Mouse (Mus musculus): ENCODE measurements at regions not wholly inside any gene's neighbourhood (a gene's known extent, or its start where the extent isn't known, plus 50 kb on each side); places are given as distances from the start of the nearest gene placed in this dataset.

DNA sequence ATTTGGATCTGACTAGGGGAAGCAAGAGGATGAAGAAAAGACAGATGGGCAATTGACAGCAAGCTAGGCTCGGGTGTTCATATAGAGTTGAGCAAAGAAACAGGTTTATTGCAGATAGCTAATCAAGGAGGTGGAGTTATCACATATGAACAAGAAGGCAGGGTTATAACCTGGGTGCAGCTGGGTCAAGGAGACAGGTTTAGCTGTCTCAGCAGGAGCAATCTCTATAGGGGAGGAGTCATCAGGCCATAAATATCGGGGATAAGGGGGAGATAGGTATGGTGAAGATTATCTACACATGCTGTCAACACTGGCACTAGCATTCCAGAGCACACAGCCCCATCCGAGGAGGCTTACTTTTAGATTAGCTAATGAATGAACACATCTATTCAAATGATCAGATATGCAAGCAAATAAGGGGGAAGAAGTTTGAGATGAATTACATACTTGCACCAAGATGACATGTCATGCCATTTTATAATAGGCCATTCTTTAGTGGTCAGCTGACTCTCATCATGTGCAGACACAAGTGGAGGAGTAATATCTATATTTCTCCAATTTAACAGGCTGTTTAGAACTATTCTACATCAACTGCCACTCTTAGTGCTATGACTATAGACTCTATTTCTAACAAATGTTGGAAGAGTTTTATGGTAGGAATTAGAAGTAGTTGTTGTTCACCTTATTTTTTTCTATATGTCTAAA is 76.9 kb downstream of the Lhx9 start:
- DNase-seq (ENCODE audit: low spot score in 2 of 2), result no peak

DNA sequence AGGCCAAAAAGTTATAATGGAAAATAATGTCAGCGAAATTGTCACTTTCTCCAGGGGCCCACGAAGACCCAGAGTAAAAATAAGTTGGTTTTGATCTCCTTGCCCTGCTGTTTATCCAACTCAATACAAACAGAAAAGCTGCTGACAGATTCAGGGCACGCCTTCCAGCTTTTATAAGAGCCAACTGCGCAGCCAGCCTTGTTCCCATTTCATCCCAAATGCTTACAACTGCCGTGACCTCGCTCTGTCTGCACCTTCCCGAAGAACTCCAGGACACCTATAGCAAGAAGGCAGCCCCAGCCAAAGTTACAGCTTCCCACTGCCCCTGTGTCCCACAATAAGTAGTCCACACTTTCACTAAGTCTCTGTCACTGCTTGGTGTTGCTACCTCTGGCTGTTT is 85.5 kb downstream of the Lhx9 start:
- DNase-seq (ENCODE audit: low spot score in 2 of 2), result no peak

- no peak for DNase-seq (ENCODE audit: low spot score in 2 of 2)
These were observed 90.6 kb downstream of the Lhx9 start for GRCm38 (mm10) chr1:138757777-138758176.

DNA sequence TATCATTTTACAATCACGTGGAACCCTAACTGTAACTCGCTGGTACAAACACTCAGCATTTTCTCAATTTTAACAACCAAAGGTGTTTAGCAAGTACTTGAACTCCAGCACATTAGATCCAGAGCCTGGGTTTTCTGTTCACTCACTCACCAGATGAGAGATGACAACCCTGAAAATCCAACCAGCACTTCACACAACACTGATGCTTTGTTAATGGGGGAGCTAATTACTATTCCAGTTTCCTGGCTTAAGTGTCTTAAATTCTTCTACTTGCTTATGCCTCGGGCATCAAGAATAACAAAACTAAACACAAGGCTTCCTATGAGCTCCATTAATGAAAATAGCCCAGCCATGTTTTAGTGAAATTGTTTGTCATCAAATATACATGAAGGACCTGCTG is 113.4 kb upstream of the Nek7 start:
- no peak for DNase-seq (ENCODE audit: low spot score in 2 of 2)

DNA sequence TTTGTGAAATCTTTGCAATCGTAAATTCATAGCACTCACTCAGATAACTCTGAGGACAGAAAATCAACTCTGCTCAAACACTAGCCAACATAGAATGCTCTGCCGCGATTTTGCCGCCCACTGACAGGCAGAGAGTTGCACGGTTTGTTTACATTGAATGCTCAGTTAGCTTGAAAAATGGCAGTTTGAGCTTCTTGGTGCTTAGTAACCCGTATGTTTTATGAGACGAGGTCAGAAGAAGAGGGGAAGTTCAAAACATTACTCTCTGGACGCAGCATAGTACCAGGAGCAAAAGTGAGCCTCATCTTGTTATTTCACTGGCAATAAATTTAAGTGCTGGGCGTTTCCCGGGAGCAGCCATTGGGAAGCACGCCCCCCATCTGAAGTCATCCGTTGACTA is 111.1 kb upstream of the Nek7 start:
- no peak for DNase-seq (ENCODE audit: low spot score in 2 of 2)

GRCm38 (mm10) chr1:138729089-138729699 is 109.3 kb upstream of the Nek7 start:
- DNase-seq (ENCODE audit: low spot score in 2 of 2), result no peak

DNA sequence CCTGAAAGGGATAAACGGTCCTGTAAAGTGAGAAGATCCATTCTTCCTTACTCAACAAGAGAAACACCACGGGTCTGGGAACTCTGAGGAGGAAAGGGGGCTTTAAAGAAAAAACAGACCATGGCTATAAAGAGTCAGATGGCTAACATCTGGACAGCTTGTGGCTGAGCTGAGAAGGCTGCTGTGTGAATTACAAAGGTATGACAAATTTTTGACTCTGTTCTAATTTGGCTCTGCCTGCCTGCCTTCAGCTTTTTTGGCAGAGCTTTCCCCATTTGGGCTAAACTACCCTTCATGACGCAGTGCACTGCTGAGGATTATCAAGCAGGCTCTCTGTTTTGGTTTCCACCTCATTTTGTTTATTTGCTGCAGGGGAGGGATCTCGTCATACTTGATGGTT is 100.8 kb upstream of the Nek7 start:
- DNase-seq (ENCODE audit: low spot score in 2 of 2), result no peak

GRCm38 (mm10) chr1:138719297-138719696 is 99.4 kb upstream of the Nek7 start:
- DNase-seq (ENCODE audit: low spot score in 2 of 2), result no peak

- no peak for DNase-seq (ENCODE audit: low spot score in 2 of 2)
These were observed 97.0 kb upstream of the Nek7 start for GRCm38 (mm10) chr1:138716991-138717390.

DNA sequence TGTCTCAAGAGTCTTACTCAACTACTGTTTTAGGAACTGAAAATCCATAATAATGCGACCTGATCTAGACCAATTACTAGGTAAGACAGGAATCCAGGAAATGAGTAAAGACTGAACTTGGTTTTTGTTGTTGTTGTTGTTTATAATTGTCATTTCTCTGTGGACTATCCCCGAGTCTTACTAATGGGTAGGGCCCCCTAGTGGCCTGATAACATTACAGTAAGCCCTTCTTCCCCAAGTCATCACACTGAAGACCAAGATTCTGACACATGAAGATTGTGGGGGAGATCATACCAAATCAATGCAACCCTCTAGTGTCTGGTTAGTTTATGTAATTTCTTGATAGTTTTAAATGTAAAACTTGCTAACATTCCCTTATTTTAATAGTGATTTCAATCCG is 95.2 kb upstream of the Nek7 start:
- no peak for DNase-seq (ENCODE audit: low spot score in 2 of 2)

- DNase-seq (ENCODE audit: low spot score in 2 of 2), result no peak
These were observed 89.3 kb upstream of the Nek7 start for GRCm38 (mm10) chr1:138709229-138709608.

DNA sequence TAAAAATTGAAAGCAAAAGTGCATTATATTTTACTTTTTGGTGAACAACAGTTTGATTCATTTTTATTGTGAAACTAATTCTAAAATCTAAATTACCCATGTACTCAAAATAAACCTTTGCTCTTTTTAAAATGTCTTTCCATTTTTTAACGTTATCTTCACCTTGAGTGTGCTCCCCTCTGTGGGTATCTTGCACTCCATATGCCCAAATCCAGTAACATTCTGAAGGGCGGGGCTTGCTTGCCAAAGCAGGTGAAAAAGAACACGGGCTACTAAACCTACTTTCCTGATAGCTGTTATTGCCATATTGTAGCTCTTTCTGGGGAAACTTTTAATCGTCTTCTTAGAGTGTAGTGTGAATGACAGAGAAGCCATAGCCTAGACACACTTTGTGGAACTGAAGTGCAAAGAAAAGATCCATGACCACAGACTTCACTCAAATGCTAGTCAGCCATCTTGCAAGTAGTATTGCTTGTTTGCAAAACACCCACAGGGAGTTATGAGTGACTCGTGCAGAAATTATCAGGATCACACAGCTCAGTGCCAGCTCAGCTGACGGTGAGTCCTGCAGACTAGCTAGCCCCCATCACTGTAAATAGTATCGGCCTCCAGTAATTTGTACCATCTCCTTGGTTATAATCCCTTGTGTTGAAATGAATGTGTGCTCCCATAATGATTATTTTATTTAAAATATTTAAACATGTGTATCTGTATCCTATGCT is 88.7 kb upstream of the Nek7 start:
- DNase-seq (ENCODE audit: low spot score in 2 of 2), result no peak

DNA sequence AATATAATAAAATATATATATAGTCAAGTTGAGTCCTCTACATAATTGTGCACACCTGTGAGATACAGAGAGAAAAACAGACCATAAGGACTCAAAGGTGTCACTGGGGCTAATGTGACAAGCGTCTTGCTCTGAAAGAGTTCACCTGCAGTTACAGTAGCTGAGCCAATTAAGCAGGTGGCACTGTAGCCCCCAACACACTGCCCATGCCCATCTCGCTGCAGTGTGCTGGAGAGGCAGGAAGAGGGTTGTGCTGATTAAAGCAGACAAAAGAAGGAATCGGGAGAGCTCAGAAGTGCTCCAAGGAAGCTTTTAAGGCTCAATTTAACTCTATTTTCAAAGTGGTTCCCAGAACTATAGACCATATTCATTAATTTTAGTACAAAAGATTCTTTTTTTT is 88.0 kb upstream of the Nek7 start:
- DNase-seq (ENCODE audit: low spot score in 2 of 2), result no peak

DNA sequence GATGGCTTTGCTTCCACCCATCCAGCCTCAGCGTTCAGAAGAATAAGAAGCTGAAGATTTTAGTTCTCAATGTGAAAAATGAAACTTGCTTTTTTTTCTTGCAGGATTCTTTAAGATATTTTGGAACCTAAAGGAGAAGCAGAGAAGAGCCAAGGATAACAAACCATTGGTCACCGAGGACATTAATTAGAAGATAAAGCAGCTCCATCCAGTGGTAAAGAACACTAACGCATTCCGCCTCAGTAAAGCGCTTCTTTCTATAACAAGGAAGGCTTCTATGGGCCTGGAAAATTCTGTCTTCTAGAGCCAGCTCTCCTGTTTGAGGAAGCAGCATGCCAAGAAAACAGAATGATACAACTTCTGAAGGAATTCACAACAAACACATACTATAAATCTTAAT is 83.3 kb upstream of the Nek7 start:
- DNase-seq (ENCODE audit: low spot score in 2 of 2), result no peak

- DNase-seq (ENCODE audit: low spot score in 2 of 2), result no peak
These were observed 69.3 kb upstream of the Nek7 start for GRCm38 (mm10) chr1:138689234-138689633.

DNA sequence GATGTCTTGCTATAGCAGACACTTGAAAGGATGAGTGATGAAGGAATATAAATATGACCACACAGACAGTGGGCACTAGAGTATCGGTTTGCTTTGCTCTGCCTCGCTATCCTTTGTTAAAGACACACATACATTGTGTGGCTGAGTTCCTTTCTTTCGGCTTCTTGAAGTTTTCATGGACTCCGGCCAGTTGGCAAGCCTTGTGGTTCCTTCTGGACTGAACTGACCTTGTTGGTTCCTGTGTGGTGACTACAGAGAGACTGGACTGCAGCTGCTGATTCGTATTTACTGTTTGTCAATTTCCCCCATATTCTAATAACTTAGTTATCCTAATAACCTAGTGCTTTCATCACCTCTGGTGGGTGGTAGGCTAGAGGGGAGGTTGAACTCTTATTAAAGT is 66.8 kb upstream of the Nek7 start:
- peak; percentile 21 to 23 for DNase-seq (ENCODE audit: low spot score in 2 of 2)

GRCm38 (mm10) chr1:138683711-138684110 is 63.8 kb upstream of the Nek7 start:
- DNase-seq (ENCODE audit: low spot score in 2 of 2), result no peak

- no peak for DNase-seq (ENCODE audit: low spot score in 2 of 2)
These were observed 62.0 kb upstream of the Nek7 start for GRCm38 (mm10) chr1:138681970-138682369.

DNA sequence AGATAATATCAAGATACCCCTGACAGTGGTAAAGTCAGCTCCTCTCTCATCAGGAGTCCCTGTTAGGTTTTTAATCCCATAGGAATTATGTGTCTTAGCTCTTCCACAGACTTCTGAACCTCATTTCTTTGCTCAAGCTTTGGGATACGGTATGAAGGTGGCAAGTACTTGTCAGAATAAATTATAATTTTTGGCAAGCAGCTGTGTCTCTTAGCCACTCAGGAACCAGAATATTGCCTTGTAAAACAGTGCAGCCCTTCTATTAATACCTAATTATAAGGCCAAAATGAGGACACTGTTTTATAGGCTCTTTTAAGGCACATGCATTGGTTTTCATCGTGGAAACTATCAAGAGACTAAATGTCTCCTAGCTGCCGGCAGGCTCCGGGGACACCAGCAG is 54.3 kb upstream of the Nek7 start:
- no peak for DNase-seq (ENCODE audit: low spot score in 2 of 2)
